Mouse (Mus musculus) thymus, adult 2 months (tissue): ENCODE data around the gene Tex29. TPM values are rescaled to one million over a fixed set of nuclear protein-coding genes. Genes with fewer than 3 reads are reported as not detected.
"Not testable (repeated sequence)": the region's sequence is repeated elsewhere in the genome, so short reads cannot be mapped to it uniquely, and the experiment has no call there.

Experiments used
- DNase-seq: peaks from one replicate; pipeline ENCODE4 v3.0.0; 2021
- H3K27ac ChIP-seq: fragments of 200-500 bp; 2 replicates; pipeline ENCODE4 v1.5.1; 2012; ENCODE audit warnings: low read length, control low read depth; ENCODE audit not compliant: control insufficient read depth, insufficient read depth
- H3K27me3 ChIP-seq: fragments of 200-500 bp; 2 replicates; pipeline ENCODE4 v1.6.1; 2012; ENCODE audit warnings: mild to moderate bottlenecking, low read length, moderate library complexity, mixed read lengths; ENCODE audit not compliant: control insufficient read depth, insufficient read depth
- H3K36me3 ChIP-seq: fragments of 200-500 bp; 2 replicates; pipeline ENCODE4 v1.6.1; 2012; ENCODE audit warnings: mild to moderate bottlenecking, low read length, moderate library complexity; ENCODE audit not compliant: control insufficient read depth, insufficient read depth
- H3K4me1 ChIP-seq: fragments of 200-500 bp; replicated peaks from 2 replicates; pipeline ENCODE4 v1.6.1; 2012; ENCODE audit warnings: low read length; ENCODE audit not compliant: control insufficient read depth, insufficient read depth
- H3K4me3 ChIP-seq: fragments of 200-500 bp; 2 replicates; pipeline ENCODE4 v1.5.1; 2012; ENCODE audit warnings: mild to moderate bottlenecking, low read length, control low read depth, moderate library complexity; ENCODE audit not compliant: control insufficient read depth, insufficient read depth
- CTCF ChIP-seq: fragments of 200-500 bp; IDR thresholded peaks from 2 replicates; pipeline ENCODE4 v1.5.1; 2012; ENCODE audit warnings: mild to moderate bottlenecking, control low read depth, low read length, moderate library complexity, borderline replicate concordance; ENCODE audit not compliant: control insufficient read depth, poor library complexity, insufficient read depth; ENCODE audit errors: extremely low read depth
- POLR2A ChIP-seq: fragments of 200-500 bp; IDR thresholded peaks from 2 replicates; pipeline ENCODE4 v1.6.1; 2012; ENCODE audit warnings: mild to moderate bottlenecking, low read length, control low read depth, moderate library complexity; ENCODE audit not compliant: control insufficient read depth, poor library complexity, insufficient read depth; ENCODE audit errors: extremely low read depth
- WGBS: fragments of 180-500 bp; shearing (Covaris S2); methylation state at CpG from one replicate; pipeline ENCODE4 v1.1.7; 2018; 5-methylcytosine and 5-hydroxymethylcytosine counted together
- polyA plus RNA-seq: library from polyadenylated mRNA; depleted of rRNA; stranded (reverse); fragments of >200 nt; gene quantifications from 2 replicates; pipeline ENCODE4 v1.2.3, GENCODE M21; 2012

Gene Tex29
- polyA plus RNA-seq, 1 experiment, result not detected

DNA sequence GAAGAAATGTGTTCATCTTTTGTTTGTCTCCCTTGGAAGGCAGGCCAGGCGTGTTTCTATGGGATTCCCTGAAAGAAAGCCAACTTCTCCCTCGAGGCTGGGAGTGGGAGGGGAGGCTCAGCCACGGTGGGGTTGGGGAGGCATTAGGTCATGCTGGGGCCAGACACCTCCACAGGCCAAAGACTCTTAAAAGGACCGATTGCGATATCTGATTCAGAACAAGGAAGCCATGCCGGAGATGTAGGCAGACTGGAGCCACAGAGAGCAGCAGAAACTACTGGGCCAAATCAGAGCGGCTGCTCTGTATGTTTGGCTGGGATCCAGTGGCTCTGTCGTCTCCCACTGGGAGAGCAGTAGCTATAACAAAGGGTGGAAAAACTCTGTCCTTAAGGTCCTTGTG, 1.3 kb downstream of the Tex29 start:
- DNase-seq, result no peak
- H3K36me3 ChIP-seq, result no peaks in the 10 kb centered on the region
- H3K27me3 ChIP-seq, result no peaks in the 10 kb centered on the region
- WGBS, result 66% methylated on average over 8 of the region's 8 CpGs
- H3K4me1 ChIP-seq, result no peaks in the 10 kb centered on the region
- H3K4me3 ChIP-seq, result no peak overlapping the region
- no peak overlapping the region for H3K27ac ChIP-seq
- TF ChIP-seq CTCF (no peak), POLR2A (no peak)

DNA sequence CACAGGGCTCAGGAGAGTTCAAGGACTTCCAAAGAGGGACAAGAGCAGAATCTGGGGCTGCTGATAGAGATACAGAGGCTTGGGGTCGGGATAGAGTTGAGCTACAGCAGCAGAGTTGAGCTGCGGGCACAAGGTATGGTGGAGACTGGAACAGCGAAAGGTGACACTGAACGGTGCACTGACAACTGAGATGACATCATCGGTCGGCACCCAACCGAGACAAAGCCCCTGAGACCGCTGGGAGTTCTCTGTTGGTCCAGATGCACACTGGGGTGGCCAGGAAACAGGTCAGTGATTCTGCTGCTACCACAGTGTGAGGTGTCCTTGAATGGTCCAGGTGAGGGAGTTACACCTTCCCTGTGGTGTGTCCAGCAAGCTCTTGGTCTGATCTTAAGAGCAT, 2.5 kb downstream of the Tex29 start:
- no peak overlapping the region for H3K27ac ChIP-seq
- 90% methylated on average over 8 of the region's 8 CpGs for WGBS
- no peaks in the 10 kb centered on the region for H3K4me1 ChIP-seq
- H3K27me3 ChIP-seq, result no peaks in the 10 kb centered on the region
- DNase-seq, result no peak
- H3K4me3 ChIP-seq, result no peak overlapping the region
- TF ChIP-seq CTCF, result no peak
- no peak for TF ChIP-seq POLR2A
- H3K36me3 ChIP-seq, result no peaks in the 10 kb centered on the region

DNA sequence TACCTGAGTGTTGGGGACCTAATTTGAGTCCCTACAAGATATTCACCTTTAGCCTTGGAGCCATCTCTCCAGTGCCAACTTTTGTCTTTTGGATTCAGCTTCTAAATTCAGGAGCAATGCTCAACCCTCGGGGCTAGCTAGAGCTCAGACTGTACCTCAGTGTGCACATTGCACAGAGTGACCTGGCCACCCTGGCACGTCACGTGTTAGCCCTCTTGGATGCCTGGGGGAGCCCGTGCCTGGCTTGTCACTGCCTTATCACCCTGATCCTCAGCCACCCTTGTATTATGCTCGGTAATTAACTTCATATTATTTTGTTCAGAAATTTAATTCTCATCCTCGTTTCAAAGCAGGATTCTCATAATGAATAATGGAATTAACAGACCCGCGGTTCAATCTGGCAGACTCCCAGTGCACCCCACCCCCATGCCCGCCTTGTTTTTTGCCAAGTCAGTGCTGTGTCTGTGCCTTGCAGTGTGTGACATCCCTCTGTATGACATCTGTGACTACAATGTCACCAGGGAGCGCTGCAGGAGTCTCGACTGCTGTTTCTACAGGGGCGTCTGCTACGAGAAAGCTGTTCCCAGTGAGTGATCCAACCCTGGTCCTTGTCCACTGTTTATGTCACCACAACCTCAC, 3.5 kb downstream of the Tex29 start:
- H3K27ac ChIP-seq, result no peak overlapping the region
- TF ChIP-seq CTCF (no peak), POLR2A (no peak)
- no peaks in the 10 kb centered on the region for H3K27me3 ChIP-seq
- no peaks in the 10 kb centered on the region for H3K36me3 ChIP-seq
- no peak overlapping the region for H3K4me3 ChIP-seq
- 90% methylated on average over 13 of the region's 13 CpGs for WGBS
- H3K4me1 ChIP-seq, result no peaks in the 10 kb centered on the region
- no peak for DNase-seq

DNA sequence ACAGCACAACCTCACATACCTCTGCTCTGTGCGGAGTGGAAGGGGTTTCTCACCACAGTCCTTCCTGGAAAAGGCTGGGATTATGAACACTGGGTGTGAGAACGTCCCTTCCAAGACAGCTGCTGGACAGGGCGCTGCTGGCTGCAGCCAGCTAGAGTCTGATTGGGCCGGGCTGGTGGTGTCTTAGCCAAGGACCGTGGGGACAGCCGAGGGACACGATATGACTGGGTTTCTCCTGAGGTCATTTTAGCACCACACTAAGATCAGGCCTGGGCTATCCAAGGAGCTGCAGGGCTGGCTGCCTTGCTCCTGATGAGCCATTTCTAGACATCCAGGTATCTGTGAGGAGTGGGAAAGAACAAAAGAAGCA, 4.0 kb downstream of the Tex29 start:
- no peak for TF ChIP-seq CTCF
- no peak for TF ChIP-seq POLR2A
- no peak for DNase-seq
- H3K4me1 ChIP-seq, result no peaks in the 10 kb centered on the region
- no peaks in the 10 kb centered on the region for H3K36me3 ChIP-seq
- H3K4me3 ChIP-seq, result no peak overlapping the region
- 91% methylated on average over 7 of the region's 7 CpGs for WGBS
- no peaks in the 10 kb centered on the region for H3K27me3 ChIP-seq
- no peak overlapping the region for H3K27ac ChIP-seq

DNA sequence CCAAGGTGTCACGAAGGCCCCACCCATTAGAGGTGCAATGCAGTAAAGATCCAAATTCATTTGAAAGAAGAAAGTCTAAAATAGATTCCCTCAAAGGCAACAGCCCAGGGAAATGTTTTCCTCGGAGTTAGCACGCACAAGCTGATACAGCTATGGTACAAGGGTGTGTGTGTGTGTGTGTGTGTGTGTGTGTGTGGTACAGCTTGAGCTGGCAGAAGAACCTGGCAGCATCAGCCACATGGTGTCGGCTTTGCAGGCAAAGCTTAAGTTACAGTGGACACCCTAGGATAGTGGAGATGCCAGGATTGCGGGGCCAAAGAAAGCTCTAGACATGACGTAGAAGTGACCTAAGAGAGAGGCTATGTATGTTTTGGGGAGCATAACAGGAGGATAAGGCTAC, 6.5 kb downstream of the Tex29 start:
- H3K27me3 ChIP-seq, result no peaks in the 10 kb centered on the region
- no peaks in the 10 kb centered on the region for H3K4me1 ChIP-seq
- H3K27ac ChIP-seq, result no peak overlapping the region
- no peaks in the 10 kb centered on the region for H3K36me3 ChIP-seq
- WGBS, result 94% methylated on average over 6 of the region's 6 CpGs
- H3K4me3 ChIP-seq, result no peak overlapping the region
- DNase-seq, result no peak
- TF ChIP-seq CTCF (no peak), POLR2A (no peak)

DNA sequence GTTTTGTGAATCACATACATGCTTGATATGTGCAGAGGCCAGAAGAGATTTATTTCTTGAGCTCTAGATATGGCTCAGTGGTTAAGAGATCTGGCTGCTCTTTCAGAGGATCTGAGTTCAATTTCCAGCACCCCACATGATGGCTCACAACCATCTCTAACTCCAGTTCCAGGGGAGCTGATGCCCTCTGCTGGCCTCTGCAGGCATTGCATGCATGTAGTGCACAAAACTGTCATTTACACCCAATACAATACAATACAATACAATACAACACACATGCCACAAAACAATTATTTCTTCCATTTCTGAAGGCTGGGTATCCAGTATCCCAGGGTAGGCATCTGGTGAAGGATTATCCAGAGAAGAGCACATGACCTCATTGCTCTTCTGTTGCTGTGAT, 27.6 kb downstream of the Tex29 start:
- DNase-seq, result no peak
- Histone ChIP-seq H3K27me3 (no peaks in the 10 kb centered on the region), H3K36me3 (no peaks in the 10 kb centered on the region), H3K4me1 (no peaks in the 10 kb centered on the region), H3K27ac (no peak overlapping the region), H3K4me3 (no peak overlapping the region)
- TF ChIP-seq CTCF (no peak), POLR2A (no peak)

DNA sequence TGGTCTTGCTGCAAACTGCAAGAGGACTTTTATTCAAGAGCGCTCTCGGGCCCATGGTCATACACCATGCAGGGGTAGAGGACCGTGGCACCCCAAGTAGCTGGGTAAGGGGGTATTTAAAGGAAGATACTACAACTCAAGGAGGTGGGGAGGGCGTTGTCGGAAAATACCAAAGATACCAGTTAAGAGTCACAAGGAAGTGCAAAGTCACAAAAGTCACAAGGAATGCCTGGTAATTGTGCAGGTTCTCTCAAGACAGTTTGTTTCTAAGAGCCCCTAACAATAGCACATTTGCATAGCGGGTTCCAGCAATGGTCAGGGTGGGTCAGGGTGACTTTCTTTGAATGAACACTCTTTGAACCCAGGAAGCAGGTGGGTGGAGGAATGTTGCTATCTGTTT, 34.0 kb downstream of the Tex29 start:
- not testable (repeated sequence) for H3K4me3 ChIP-seq, H3K27ac ChIP-seq, H3K4me1 ChIP-seq, DNase-seq, H3K36me3 ChIP-seq, H3K27me3 ChIP-seq
- 95% methylated on average over 6 of the region's 6 CpGs for WGBS
